Mouse (Mus musculus) spleen, adult 2 months (tissue): ENCODE data around the gene Hist1h2bf. TPM values are rescaled to one million over a fixed set of nuclear protein-coding genes. Genes with fewer than 3 reads are reported as not detected.
"Not testable (repeated sequence)": the region's sequence is repeated elsewhere in the genome, so short reads cannot be mapped to it uniquely, and the experiment has no call there.

Source experiments
- DNase-seq, 2 experiments: peaks; one replicate each; pipeline versions ENCODE4 v3.0.0 to v3.0.0-alpha.2; 2012 to 2021; ENCODE audit warnings: low spot score in 2 of 2, low read depth in 1 of 2
- H3K27ac ChIP-seq: fragments of 200-500 bp; 2 replicates; pipeline ENCODE4 v1.5.1; 2012; ENCODE audit warnings: low read length, inconsistent platforms; ENCODE audit not compliant: insufficient read depth
- H3K27me3 ChIP-seq: fragments of 200-500 bp; 2 replicates; pipeline ENCODE4 v1.6.1; 2012; ENCODE audit warnings: mild to moderate bottlenecking, moderate library complexity, low read length, inconsistent platforms; ENCODE audit not compliant: control insufficient read depth, insufficient read depth
- H3K36me3 ChIP-seq: fragments of 200-500 bp; 2 replicates; pipeline ENCODE4 v1.6.1; 2012; ENCODE audit warnings: mild to moderate bottlenecking, low read length, inconsistent platforms; ENCODE audit not compliant: control insufficient read depth, insufficient read depth
- H3K4me1 ChIP-seq: fragments of 200-500 bp; 2 replicates; pipeline ENCODE4 v1.6.1; 2011; ENCODE audit warnings: inconsistent platforms; ENCODE audit not compliant: control insufficient read depth, insufficient read depth, insufficient read length
- H3K4me3 ChIP-seq: fragments of 200-500 bp; 2 replicates; pipeline ENCODE4 v1.5.1; 2011; ENCODE audit warnings: mild to moderate bottlenecking, inconsistent platforms; ENCODE audit not compliant: insufficient read depth, insufficient read length; ENCODE audit errors: extremely low read depth
- CTCF ChIP-seq: fragments of 200-500 bp; IDR thresholded peaks from 2 replicates; pipeline ENCODE4 v1.5.1; 2011; ENCODE audit warnings: mild to moderate bottlenecking, inconsistent platforms; ENCODE audit not compliant: insufficient read depth, insufficient read length, insufficient replicate concordance; ENCODE audit errors: extremely low read depth
- POLR2A ChIP-seq: fragments of 200-500 bp; IDR thresholded peaks from 2 replicates; pipeline ENCODE4 v1.6.1; 2011; ENCODE audit warnings: low read depth, low read length, inconsistent platforms
- WGBS: fragments of 180-500 bp; shearing (Covaris S2); methylation state at CpG from one replicate; pipeline ENCODE4 v1.1.7; 2018; 5-methylcytosine and 5-hydroxymethylcytosine counted together
- polyA plus RNA-seq: library from polyadenylated mRNA; depleted of rRNA; stranded (reverse); fragments of >200 nt; gene quantifications from 2 replicates; pipeline ENCODE4 v1.2.3, GENCODE M21; 2012

The Hist1h2bf gene
- polyA plus RNA-seq, 1 experiment, result 28.3 TPM

DNA sequence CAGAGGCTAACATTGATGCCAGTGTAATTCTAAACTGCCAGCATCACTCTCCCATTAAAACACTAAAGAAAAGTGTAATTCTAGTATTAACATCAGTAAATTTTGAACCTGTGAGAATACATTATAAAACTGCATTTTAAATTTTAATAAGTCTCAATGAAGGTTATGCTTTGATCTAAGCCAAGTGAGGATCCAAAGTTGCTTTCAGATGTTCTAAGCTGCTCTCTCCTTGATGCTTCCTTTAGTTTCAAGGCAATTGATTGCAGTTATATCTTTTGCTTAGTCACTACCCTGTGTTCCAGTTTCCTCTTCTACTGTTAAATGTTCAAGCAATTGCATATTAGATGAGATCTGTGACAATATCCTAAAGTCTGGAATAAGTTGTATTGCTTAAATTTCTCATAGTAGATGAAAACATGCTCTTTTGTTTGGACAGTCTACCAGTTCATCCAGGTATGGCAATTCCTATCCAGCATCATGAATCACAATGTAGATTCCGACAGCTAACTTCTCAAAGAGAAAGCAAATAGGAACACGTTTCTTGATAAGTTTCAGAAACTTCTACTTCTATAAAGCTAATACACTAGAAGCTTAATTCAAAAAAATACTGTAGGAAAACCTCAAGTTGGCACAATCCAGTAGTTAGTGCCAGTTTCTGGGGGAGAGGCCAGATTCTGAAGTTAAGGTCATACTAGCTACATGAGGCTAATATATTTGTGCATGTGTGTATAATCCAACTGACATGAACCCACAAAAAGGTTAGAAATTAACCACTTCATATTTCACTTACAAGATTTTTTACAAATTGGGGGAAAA is 1.6 kb downstream of the Hist1h2bf start:
- no peak overlapping the region for H3K27ac ChIP-seq
- WGBS, result 32% methylated on average over 2 of the region's 2 CpGs
- DNase-seq, result no peak
- no peaks in the 10 kb centered on the region for H3K27me3 ChIP-seq
- H3K36me3 ChIP-seq, result no peaks in the 10 kb centered on the region
- no peak for TF ChIP-seq POLR2A
- TF ChIP-seq CTCF, result no peak
- H3K4me1 ChIP-seq, result peaks cover 2% of the 10 kb centered on the region; the same call in 1 of the 2 replicates
- peak overlapping the region; percentile 30; the same call in 1 of the 2 replicates for H3K4me3 ChIP-seq

DNA sequence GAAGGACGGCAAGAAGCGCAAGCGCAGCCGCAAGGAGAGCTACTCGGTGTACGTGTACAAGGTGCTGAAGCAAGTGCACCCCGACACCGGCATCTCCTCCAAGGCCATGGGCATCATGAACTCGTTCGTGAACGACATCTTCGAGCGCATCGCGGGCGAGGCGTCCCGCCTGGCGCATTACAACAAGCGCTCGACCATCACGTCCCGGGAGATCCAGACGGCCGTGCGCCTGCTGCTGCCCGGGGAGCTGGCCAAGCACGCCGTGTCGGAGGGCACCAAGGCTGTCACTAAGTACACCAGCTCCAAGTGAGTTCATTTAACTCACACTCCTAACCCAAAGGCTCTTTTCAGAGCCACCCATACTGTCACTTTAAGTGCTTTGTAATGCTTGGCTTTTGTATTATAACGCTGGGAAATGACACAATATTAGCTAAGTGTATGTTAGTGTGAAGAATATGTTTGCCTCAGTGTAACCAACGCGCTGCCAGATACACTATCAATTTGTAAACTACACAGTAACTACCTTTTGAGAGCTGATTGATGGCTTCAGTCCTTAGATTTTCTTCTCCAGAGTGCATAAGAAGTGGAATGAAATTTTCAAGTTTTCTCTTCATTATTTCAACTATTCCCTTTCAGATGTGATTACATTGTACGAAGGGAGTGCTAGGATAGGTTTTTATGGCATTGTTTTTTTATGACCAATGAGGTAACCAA is 2.3 kb downstream of the Hist1h2bf start:
- under 1% methylated on average over 17 of the region's 34 CpGs for WGBS

DNA sequence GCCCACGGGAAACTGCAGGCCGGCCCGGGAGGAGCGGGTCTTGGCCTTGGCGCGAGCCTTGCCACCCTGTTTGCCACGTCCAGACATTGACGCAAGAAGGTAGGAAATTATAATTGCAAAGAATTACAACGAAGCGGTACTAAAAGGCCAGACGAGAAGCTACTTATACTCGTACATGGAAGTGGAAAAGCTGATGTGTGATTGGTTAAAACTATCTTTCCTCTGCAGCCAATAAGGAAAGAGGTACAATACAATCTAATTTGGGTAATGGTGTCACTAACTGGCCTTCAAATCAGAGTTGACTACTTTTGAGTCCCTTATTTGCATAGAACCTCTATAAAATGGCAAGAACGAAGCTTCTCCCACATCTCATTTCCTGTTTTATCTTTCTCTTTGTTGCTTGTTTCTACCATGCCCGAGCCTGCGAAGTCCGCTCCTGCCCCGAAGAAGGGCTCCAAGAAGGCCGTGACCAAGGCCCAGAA is 2.9 kb downstream of the Hist1h2bf start, which contains the start of the genes Hist1h2ae and Hist1h2bg:
Gene Hist1h2ae, minus strand, starts transcription at position 199 of the 482 bp plus-strand sequence.
Gene Hist1h2bg, plus strand, starts transcription at position 375 of the 482 bp plus-strand sequence.
- peak; percentile 48 to 91 for DNase-seq
- under 1% methylated on average over 18 of the region's 18 CpGs for WGBS

More for the DNA sequence above, 2.3 kb downstream of the Hist1h2bf start:
- not testable (repeated sequence) for DNase-seq, H3K36me3 ChIP-seq, H3K4me1 ChIP-seq, H3K27me3 ChIP-seq
- Histone ChIP-seq H3K4me3 (peak overlapping the region; percentile 54), H3K27ac (peak overlapping the region; percentile 92)

DNA sequence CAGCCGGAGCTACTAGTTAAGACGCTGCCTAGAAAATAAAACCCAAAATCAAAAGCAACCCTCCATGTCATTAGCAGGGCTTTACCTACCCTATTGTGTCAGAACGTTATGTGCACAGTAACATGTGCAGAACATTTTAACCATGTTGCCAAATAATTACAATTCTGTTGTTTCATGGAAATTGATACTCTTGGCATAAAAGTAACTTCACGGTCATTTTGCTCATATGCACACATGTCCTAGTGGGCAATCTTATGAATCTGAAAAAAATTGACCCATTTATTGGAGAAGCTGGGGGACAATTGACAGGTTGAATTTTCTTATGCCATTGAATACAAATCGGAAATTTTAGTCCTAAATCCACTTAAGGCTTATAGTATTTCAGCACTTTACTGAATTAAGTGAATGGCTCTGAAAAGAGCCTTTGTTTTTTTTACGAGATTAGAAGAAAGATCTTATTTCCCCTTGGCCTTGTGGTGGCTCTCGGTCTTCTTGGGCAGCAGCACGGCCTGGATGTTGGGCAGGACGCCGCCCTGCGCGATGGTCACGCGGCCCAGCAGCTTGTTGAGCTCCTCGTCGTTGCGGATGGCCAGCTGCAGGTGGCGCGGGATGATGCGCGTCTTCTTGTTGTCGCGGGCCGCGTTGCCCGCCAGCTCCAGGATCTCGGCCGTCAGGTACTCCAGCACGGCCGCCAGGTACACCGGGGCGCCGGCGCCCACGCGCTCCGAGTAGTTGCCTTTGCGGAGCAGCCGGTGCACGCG is 3.6 kb downstream of the Hist1h2bf start:
- H3K27me3 ChIP-seq, DNase-seq, H3K36me3 ChIP-seq, H3K4me1 ChIP-seq: not testable (repeated sequence)
- 3% methylated on average over 29 of the region's 41 CpGs for WGBS
- H3K4me3 ChIP-seq, result peak overlapping the region; percentile 61
- peak overlapping the region; percentile 99 for H3K27ac ChIP-seq

More for the DNA sequence above, 2.9 kb downstream of the Hist1h2bf start, which contains the start of the genes Hist1h2ae and Hist1h2bg:
- H3K36me3 ChIP-seq, result no peaks in the 10 kb centered on the region
- TF ChIP-seq POLR2A (no peak; the same call in 1 of the 2 replicates), CTCF (no peak)
- H3K27me3 ChIP-seq, result no peaks in the 10 kb centered on the region
- H3K4me3 ChIP-seq, result peak within 1 kb of the TSS; percentile 61
- H3K4me1 ChIP-seq, result no peaks in the 10 kb centered on the region
- H3K27ac ChIP-seq, result peak within 1 kb of the TSS; percentile 99

DNA sequence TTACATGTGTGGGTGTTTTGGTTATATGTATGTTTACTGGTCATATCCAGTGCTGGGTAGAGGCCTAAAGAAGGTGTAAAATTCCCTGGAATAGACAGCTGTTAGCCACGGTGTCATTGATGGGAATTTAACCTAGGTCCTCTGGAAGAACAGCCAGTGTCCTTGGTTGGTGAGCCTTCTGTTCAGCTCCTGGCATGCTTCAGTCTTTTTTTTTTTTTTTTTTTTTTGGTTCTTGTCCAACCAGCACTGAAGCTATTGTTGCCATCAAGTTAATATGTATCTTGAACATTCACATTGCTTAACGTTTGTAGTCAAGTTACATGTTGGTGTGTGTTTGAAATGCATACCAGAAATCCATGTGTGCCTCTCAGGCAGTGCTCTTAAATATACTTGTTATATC is 9.5 kb downstream of the Hist1h2bf start:
- H3K27me3 ChIP-seq, result no peaks in the 10 kb centered on the region
- WGBS, result 89% methylated on average over 2 of the region's 2 CpGs
- H3K4me1 ChIP-seq, result no peaks in the 10 kb centered on the region
- no peak overlapping the region for H3K4me3 ChIP-seq
- H3K36me3 ChIP-seq, result no peaks in the 10 kb centered on the region
- no peak for DNase-seq
- no peak overlapping the region for H3K27ac ChIP-seq
- TF ChIP-seq POLR2A (no peak), CTCF (no peak)

DNA sequence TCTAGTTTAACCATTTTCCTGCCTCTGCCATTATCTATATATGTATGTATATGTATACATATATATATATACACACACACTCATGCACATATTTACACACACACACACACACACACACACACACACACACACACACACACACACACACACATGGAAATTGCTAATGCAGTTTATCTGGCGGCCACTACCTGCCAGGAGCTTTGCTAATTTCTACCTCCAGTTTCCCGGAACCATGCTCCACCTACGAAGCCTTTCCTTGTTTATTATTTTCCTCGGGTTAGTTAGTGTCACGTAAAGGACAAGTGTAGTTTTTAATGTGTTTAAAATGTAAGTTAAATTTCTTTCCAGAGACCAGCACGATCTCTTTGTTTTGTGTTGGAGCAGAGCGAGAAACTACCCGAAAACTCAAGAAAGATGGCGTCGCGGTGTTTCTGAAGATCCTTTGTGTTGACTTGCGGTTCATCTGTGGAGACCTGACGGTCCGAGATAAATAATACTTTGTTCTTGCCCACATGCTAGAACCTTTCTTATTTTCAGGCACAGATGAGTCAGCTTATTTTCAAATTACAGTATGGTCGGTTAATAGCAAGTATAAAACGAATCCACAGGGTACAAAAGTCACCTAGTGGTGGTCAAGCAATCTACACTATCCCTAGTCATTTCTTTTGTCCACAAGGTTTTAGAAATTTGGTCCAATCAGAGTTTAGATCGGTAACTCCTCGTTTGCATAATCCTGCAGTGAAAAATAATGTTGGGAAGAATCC is 11.1 kb downstream of the Hist1h2bf start:
- H3K4me1 ChIP-seq, result no peaks in the 10 kb centered on the region
- WGBS, result 5% methylated on average over 18 of the region's 18 CpGs
- DNase-seq, result no peak
- peak overlapping the region; percentile 86 for H3K27ac ChIP-seq
- H3K4me3 ChIP-seq, result peak overlapping the region; percentile 51
- TF ChIP-seq CTCF, result no peak
- no peak for TF ChIP-seq POLR2A
- H3K36me3 ChIP-seq, result no peaks in the 10 kb centered on the region
- H3K27me3 ChIP-seq, result no peaks in the 10 kb centered on the region
